Mouse (Mus musculus) forebrain, embryonic 11.5 days (tissue): ENCODE measurements around the gene Slc41a1. TPM values are rescaled to one million over a fixed set of nuclear protein-coding genes. Genes with fewer than 3 reads are reported as not detected.

Experiments
- ATAC-seq: fragments of 200-750 bp; cut with Nextera tagmentation; replicated peaks from 2 replicates; pipeline ENCODE4 v1.8.0; 2017; ENCODE audit warnings: moderate TSS enrichment; ENCODE audit not compliant: low FRiP score
- DNase-seq: peaks from one replicate; pipeline ENCODE4 v3.0.0-alpha.2; 2017; ENCODE audit warnings: low spot score
- H3K27ac ChIP-seq: fragments of 300-500 bp; sonication (generic); 2 replicates; pipeline ENCODE4 v1.5.1; 2014; ENCODE audit warnings: low read depth, low read length
- H3K27me3 ChIP-seq: fragments of 300-500 bp; sonication (generic); 2 replicates; pipeline ENCODE4 v1.6.1; 2014; ENCODE audit warnings: mild to moderate bottlenecking, low read length, mixed read lengths; ENCODE audit not compliant: control insufficient read depth, insufficient read depth
- H3K36me3 ChIP-seq: fragments of 300-500 bp; sonication (generic); 2 replicates; pipeline ENCODE4 v1.6.1; 2014; ENCODE audit warnings: mild to moderate bottlenecking, low read length, moderate library complexity, mixed read lengths; ENCODE audit not compliant: control insufficient read depth, insufficient read depth
- H3K4me1 ChIP-seq: fragments of 300-500 bp; sonication (generic); replicated peaks from 2 replicates; pipeline ENCODE4 v1.6.1; 2014; ENCODE audit warnings: low read length, mixed read lengths; ENCODE audit not compliant: control insufficient read depth, insufficient read depth
- H3K4me2 ChIP-seq: fragments of 300-500 bp; sonication (generic); 2 replicates; pipeline ENCODE4 v1.6.1; 2014; ENCODE audit warnings: low read depth, mild to moderate bottlenecking, low read length, moderate library complexity, mixed read lengths; ENCODE audit not compliant: severe bottlenecking
- H3K4me3 ChIP-seq: fragments of 300-500 bp; sonication (generic); 2 replicates; pipeline ENCODE4 v1.5.1; 2014; ENCODE audit warnings: low read depth, low read length
- H3K9ac ChIP-seq: fragments of 300-500 bp; sonication (generic); 2 replicates; pipeline ENCODE4 v1.6.1; 2014; ENCODE audit warnings: low read length
- H3K9me3 ChIP-seq: fragments of 300-500 bp; sonication (generic); 2 replicates; pipeline ENCODE4 v1.6.1; 2016; ENCODE audit warnings: low read length, mixed read lengths; ENCODE audit not compliant: control insufficient read depth
- WGBS: fragments of 180-500 bp; shearing (Covaris S2); extraction: QIAGEN DNeasy Blood & Tissue Kit; methylation state at CpG from one replicate; pipeline ENCODE4 v1.1.7; 2014; 5-methylcytosine and 5-hydroxymethylcytosine counted together
- polyA plus RNA-seq: library from polyadenylated mRNA; unstranded; fragments of >200 nt; fragmentation: Nextera tagmentation; extraction: Ambion mirVana; gene quantifications from 2 replicates; pipeline ENCODE4 v1.2.1, GENCODE M21; 2014

Slc41a1 gene
- polyA plus RNA-seq, 1 experiment from 2014 or later = 12.5 TPM

DNA sequence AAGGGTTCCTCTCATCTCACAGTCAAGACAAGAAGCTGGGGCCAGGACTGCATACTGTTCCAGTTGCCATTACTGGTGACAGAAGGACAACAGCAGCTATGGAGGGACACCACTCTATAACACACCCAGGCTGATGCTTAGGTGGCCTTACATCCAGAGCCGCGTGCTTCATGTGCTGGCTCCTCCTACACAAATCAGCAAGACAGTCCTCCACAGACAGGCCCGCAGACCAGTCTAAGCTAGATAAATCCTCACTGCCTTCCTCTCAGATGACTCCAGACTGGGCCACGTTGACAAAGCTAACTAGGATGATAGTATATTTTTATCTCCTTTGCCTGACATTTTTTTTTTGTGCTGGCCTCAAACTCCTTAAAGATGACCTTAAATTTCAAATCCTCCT lies 34.5 kb downstream of the Slc41a1 start:
- H3K4me1 ChIP-seq = no peaks in the 10 kb centered on the region
- no peak overlapping the region for H3K4me2 ChIP-seq
- ATAC-seq (no peak), DNase-seq (no peak)
- H3K9me3 ChIP-seq = no peaks in the 10 kb centered on the region
- no peak overlapping the region for H3K4me3 ChIP-seq
- H3K27me3 ChIP-seq = no peaks in the 10 kb centered on the region
- H3K9ac ChIP-seq = no peak overlapping the region
- H3K27ac ChIP-seq = no peak overlapping the region
- 85% methylated on average over 4 of the region's 4 CpGs for WGBS
- no peaks in the 10 kb centered on the region for H3K36me3 ChIP-seq

DNA sequence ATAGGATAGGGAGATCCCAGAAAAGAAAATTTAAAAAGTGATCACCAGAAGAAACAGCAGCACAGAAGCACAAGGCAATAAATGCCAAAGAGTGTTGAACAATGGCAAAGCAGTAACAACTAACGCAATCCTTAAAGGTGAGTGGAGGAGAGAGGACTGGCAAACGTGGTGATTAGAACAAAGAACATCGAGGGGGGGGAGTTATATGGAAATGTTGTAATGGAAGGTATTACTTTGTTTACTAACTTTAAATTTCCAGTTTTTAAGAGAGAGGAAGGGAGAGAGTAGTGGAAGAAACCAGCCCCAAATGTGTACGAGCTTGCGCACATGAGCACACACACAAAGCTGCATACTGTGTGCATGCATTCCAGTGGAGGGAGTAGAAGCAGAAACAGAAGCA lies 38.3 kb downstream of the Slc41a1 start:
- Histone ChIP-seq H3K4me3 (no peak overlapping the region), H3K27ac (no peak overlapping the region), H3K4me1 (peaks cover 3% of the 10 kb centered on the region; the same call in 1 of the 2 replicates), H3K9ac (no peak overlapping the region), H3K9me3 (no peaks in the 10 kb centered on the region), H3K36me3 (no peaks in the 10 kb centered on the region), H3K27me3 (no peaks in the 10 kb centered on the region), H3K4me2 (no peak overlapping the region)
- DNase-seq (no peak), ATAC-seq (no peak)
- 83% methylated on average over 5 of the region's 5 CpGs for WGBS

DNA sequence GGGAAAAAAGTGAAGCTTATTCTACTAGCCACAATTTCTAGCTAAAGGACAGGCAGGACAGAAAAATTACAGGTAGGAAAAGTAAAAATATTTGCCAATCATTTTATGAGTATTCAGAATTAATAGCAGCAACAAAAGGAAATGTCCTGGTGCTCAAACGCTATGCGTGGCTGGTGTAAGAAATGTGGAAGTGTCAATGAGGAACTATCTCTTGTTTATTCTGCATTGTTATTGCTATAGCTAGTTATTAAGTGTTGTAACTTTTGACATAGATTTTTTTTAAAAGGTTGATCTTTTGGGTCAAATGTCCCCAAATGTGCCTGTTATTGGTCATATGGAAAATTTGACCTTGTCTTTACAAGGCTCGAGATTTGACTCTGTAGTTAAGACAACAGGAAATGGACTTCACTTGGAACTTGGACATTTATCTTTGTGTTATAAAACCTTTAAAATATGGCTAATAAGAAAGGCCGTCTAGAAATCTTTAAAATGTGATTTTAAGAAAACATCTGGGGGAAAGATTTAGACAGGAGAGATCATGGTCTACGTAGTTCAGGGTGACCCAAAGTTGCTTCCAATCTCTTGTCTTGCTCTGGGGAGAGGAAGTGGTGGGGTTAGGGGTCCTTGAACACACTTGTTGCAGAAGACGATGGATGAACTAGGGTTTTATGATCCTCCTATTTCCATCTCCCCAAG lies 39.2 kb downstream of the Slc41a1 start:
- Histone ChIP-seq H3K27ac (no peak overlapping the region), H3K4me1 (peaks cover 3% of the 10 kb centered on the region; the same call in 1 of the 2 replicates), H3K4me2 (no peak overlapping the region), H3K36me3 (no peaks in the 10 kb centered on the region), H3K9me3 (no peaks in the 10 kb centered on the region), H3K27me3 (no peaks in the 10 kb centered on the region), H3K9ac (no peak overlapping the region), H3K4me3 (peak overlapping the region; percentile 57; the same call in 1 of the 2 replicates)
- WGBS = 78% methylated on average over 6 of the region's 6 CpGs
- no peak for DNase-seq
- ATAC-seq = peak; percentile 45; the same call in 1 of the 2 replicates

DNA sequence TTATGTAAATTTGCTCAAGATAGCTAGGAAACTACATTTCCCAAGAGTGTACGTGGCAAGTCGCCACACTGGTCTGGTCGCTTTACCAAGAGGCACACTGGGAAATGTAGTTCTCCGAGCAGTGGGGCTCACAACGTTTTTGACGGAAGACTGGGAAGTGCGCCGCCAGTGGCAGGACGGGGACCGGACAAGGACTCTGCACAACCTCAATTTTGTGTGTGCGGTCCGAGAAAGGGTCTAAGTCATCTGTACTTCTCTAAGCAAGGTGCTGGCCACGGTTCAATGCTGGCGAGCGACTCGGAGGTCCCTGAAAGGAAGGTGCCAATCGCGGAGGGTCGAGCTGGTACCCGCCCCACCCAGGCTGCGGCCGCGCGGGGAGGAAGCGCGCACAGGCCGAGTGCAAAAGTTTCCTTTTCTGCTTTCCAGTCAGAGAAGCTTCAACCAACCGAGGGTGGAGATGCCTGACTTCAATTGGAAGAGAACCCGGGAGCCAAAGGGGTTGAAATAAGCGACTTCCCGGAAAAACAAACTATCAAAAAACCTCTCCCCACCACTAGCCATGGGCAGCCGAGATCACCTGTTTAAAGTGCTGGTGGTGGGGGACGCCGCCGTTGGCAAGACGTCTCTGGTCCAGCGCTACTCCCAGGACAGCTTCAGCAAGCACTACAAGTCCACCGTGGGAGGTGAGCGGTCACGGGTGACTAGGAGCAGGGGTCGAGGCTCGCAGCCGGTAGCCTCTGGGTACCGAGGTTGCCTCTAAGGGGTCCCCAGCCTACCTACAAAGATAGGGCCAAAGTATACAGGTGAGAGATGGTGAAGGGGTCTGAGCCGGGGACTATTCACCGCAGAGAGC lies 40.0 kb downstream of the Slc41a1 start, which contains the start of gene Rab29:
TSS of gene Rab29 (plus strand) at position 132 of the 853 bp plus-strand sequence.
- Histone ChIP-seq H3K9me3 (no peaks in the 10 kb centered on the region), H3K27ac (no peak within 1 kb of the TSS), H3K4me1 (peaks cover 3% of the 10 kb centered on the region; the same call in 1 of the 2 replicates), H3K27me3 (no peaks in the 10 kb centered on the region), H3K9ac (peak within 1 kb of the TSS; percentile 68), H3K4me3 (peak within 1 kb of the TSS; percentile 57), H3K36me3 (no peaks in the 10 kb centered on the region), H3K4me2 (peak within 1 kb of the TSS; percentile 71)
- peak; percentile 92 for DNase-seq
- peak; percentile 96 for ATAC-seq
- WGBS = under 1% methylated on average over 46 of the region's 46 CpGs

DNA sequence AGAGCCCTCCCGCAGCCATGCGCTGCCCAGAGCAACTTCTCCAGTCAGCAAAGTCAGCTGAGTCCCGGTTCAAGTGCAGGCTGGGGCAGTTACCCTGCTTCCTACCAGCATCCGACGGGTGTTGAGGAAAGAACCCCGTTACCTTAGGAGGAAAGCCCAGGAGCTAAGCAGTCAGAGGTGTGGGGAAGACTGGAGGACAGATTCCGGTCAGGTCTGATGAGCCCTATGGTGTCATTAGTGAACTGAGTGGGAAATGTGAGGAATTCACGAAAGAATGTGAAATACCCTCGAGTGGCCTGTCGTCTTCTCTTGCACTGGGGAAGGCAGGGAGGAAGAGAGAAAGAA lies 40.6 kb downstream of the Slc41a1 start:
- H3K9ac ChIP-seq = peak overlapping the region; percentile 68; the same call in 1 of the 2 replicates
- no peak for DNase-seq

DNA sequence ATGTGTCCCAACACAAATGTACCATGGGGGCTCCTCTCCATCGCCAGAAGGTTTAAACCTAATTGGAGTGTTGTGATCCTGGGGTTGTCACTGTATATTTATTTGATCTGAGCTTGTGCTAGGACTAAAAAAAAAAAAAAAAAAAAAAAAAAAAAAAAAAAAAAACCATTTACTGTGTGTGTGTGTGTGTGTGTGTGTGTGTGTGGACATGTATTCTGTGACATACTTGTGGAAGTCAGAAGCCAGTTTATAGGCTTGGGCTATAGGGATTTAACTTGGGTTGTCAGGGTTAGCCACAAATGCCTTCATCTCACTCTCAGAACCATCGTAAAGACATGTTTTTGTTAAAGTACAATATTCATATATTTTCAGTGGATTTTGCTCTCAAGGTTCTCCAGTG lies 42.3 kb downstream of the Slc41a1 start:
- WGBS = 91% methylated on average over 2 of the region's 2 CpGs
- H3K4me3 ChIP-seq = no peak overlapping the region
- no peak overlapping the region for H3K27ac ChIP-seq
- H3K9ac ChIP-seq = no peak overlapping the region
- H3K27me3 ChIP-seq = no peaks in the 10 kb centered on the region
- no peaks in the 10 kb centered on the region for H3K9me3 ChIP-seq
- ATAC-seq = no peak
- H3K36me3 ChIP-seq = no peaks in the 10 kb centered on the region
- no peak overlapping the region for H3K4me2 ChIP-seq
- H3K4me1 ChIP-seq = peaks cover 3% of the 10 kb centered on the region; the same call in 1 of the 2 replicates
- no peak for DNase-seq

More for the DNA sequence above, 40.6 kb downstream of the Slc41a1 start:
- WGBS = 35% methylated on average over 10 of the region's 10 CpGs
- Histone ChIP-seq H3K27me3 (no peaks in the 10 kb centered on the region), H3K4me2 (peak overlapping the region; percentile 71), H3K4me1 (peaks cover 3% of the 10 kb centered on the region; the same call in 1 of the 2 replicates), H3K36me3 (no peaks in the 10 kb centered on the region), H3K27ac (no peak overlapping the region), H3K4me3 (peak overlapping the region; percentile 57), H3K9me3 (no peaks in the 10 kb centered on the region)
- ATAC-seq = no peak; the same call in 1 of the 2 replicates

DNA sequence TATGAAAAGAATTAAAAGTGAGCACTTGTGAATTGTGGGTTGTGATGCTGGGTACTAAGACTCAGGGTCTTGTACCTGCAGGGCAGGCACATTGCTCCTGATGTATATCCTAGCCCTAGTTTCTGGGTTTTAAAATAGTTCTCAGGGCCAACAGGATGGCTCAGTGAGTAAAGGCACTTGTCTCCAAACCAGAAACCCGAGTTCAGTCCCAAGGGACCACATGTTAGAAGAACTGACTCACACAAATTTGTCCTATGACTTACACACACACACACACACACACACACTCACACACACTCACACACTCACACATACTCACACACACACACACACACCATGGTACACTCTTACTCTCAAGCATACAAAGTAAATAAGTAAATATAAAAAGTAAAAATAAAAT lies 45.6 kb downstream of the Slc41a1 start:
- no peaks in the 10 kb centered on the region for H3K36me3 ChIP-seq
- H3K4me3 ChIP-seq = no peak overlapping the region
- H3K27me3 ChIP-seq = no peaks in the 10 kb centered on the region
- H3K4me2 ChIP-seq = no peak overlapping the region
- DNase-seq = no peak
- H3K9ac ChIP-seq = no peak overlapping the region
- WGBS = 77% methylated on average over 1 of the region's 1 CpGs
- no peak overlapping the region for H3K27ac ChIP-seq
- no peaks in the 10 kb centered on the region for H3K9me3 ChIP-seq
- no peaks in the 10 kb centered on the region; the same call in 1 of the 2 replicates for H3K4me1 ChIP-seq
- ATAC-seq = no peak

DNA sequence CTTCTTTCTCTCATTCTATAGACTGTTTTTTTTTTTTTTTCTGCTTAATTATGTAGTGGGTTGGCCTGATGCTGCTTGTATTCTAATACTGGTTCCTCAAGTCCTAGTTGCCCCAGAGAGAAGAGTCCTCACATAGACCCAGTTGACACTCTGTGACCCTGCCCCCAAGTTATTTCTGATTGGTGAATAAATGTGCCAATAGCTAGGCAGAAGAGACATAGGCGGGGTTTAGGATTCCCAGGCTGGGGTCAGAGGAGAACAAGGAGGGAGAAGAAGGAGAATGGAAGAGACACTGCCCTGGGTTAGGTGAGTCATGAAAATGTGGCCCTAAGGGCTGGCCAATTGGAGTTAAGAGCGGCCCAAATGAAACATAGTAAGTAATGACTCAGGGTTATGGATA lies 52.5 kb downstream of the Slc41a1 start:
- H3K4me1 ChIP-seq = no peaks in the 10 kb centered on the region
- WGBS = 71% methylated on average over 2 of the region's 2 CpGs

More for the DNA sequence above, 52.5 kb downstream of the Slc41a1 start:
- DNase-seq (no peak), ATAC-seq (no peak)
- H3K9ac ChIP-seq = no peak overlapping the region
- no peaks in the 10 kb centered on the region for H3K27me3 ChIP-seq
- no peaks in the 10 kb centered on the region for H3K36me3 ChIP-seq
- no peak overlapping the region for H3K27ac ChIP-seq
- no peak overlapping the region for H3K4me2 ChIP-seq
- H3K4me3 ChIP-seq = no peak overlapping the region
- no peaks in the 10 kb centered on the region for H3K9me3 ChIP-seq
